10 mouse cellular contexts compared by ENCODE assay signal in genomic region chr2:29643418-29643817, GRCm38 (mm10). TPM values are rescaled to one million over a fixed set of nuclear protein-coding genes. Genes with fewer than 3 reads are reported as not detected.
DNase-seq lines count a peak whose midpoint lies in the region.
"Had no signal": no experiment of that assay in that cellular context is flagged by ENCODE, and none has a peak within 500 bp of the region (broad histone marks: within the 10 kb centered on the region; RNA-seq: fewer than 3 reads in every experiment).

No protein-coding gene starts in this region.

- peak; percentile 29 to 45 for DNase-seq in adrenal gland, postnatal 36 days
- DNase-seq in adrenal gland, postnatal 14 days: no peak
- DNase-seq in 3T3-L1 (ENCODE audit: low read depth, low spot score): peak; percentile 44
- peak; percentile 74 to 86 for DNase-seq in heart, adult 9 months (ENCODE audit: low spot score in 2 of 2)
- DNase-seq in kidney, postnatal 14 days: peak; percentile 68
- no peak for DNase-seq in right cerebral cortex, postnatal 10 days (ENCODE audit: low spot score in 2 of 2)
- DNase-seq in cerebellum, adult 8-10 months: no peak
- no peak for DNase-seq in right cerebral cortex, postnatal 25 days
- DNase-seq: layer of hippocampus, postnatal 36 days; midbrain, embryonic 14.5 days had no signal

RNA-seq across cellular contexts. Expression of gene Rapgef1, which starts 23.9 kb away (rescaled TPM):
- total RNA-seq in adrenal gland, postnatal 36 days (2021): 10 to 100 TPM; 45.4 to 49.9 TPM
- 57.3 and 61.2 TPM in 2 replicates for total RNA-seq in adrenal gland, postnatal 14 days (2021)

Comparison
In these comparisons a context has a peak if more than half of its experiments do, and no peak if none do; other contexts are left out.
1. DNase-seq: peak in adrenal gland, postnatal 36 days (2 of 2), 3T3-L1 (single experiment), heart, adult 9 months (2 of 2) and kidney, postnatal 14 days (single experiment); none in adrenal gland, postnatal 14 days (single experiment), right cerebral cortex, postnatal 10 days (0 of 2), cerebellum, adult 8-10 months (single experiment) and right cerebral cortex, postnatal 25 days (single experiment).